Mouse (Mus musculus): ENCODE measurements at regions not wholly inside any gene's neighbourhood (a gene's known extent, or its start where the extent isn't known, plus 50 kb on each side); places are given as distances from the start of the nearest gene placed in this dataset.

DNA sequence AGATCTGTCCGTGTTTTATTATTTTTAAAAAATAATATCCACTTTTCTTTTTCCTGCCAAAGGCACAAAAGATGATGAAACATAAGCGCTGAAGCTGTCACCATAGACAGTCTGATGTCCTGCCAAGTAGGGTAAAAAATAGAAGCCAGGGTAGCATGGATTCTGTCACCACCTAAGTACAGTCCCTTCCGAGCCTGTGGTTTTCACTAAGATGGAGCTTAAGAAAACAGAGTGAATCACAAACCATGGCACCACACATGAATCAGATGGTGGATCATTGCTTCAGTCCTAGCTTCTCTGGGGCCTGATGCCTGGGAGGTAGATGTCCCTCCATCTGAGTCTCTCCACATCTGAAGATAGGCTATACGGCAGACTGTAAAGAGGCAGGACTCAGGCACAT is 55.9 kb upstream of the Fmod start:
- DNase-seq (ENCODE audit: low spot score in 2 of 2): no peak

DNA sequence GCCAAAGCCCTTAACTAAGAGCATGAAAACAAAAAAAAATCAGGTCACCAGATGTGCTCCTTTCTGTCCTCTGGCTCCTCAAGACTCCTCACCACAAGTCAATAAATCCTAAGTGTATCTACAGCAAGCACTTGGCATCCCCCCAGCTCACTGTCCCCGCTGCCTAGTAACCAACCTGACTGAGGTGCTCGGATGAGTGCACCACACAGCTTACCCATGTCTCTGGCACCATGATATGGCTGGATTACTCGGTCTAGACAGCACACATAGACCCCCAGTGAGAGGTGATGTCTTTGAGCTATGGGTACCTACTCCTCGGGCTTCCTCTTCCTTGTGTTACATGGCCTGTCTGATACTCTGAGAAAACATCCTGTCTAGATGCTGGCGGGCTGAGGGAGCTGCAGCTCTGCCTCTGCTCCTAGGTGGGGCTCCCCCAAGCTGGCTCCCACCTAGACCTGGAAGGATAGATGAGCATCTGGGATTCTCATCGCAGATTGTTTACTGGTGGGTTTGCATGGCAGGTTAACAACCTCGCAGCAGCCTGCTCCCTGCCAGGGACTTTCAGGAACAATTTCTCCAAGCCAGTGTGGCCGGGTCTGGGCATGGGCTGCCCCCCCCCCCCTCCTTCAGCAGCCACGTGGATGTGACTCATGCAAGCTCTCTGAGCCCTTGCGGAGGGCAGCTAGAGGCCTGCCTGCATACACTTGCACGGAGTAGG is 57.2 kb upstream of the Prelp start:
- DNase-seq (ENCODE audit: low spot score in 2 of 2): no peak

DNA sequence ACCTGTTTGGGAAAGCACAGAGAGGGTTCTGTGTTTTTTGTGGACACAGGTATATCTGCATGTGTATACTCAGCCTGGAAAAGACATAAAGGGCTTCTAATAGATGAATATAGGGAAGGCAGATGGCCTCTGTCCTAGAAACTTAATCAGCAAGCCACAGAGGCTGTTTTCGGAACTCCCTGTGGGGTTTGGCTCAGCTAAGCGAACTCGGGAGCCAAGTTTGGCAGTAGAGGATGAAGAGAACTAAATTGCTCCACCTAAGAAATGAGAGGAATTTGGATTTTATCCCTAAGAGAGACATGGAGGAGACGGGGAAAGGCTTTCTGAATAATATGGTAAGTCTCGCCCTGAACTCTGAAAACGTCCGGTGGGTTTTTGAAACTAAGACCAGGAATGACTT is 56.0 kb upstream of the Prelp start:
- peak in 1 of 2 experiments; percentile 43 for DNase-seq (ENCODE audit: low spot score in 2 of 2)

DNA sequence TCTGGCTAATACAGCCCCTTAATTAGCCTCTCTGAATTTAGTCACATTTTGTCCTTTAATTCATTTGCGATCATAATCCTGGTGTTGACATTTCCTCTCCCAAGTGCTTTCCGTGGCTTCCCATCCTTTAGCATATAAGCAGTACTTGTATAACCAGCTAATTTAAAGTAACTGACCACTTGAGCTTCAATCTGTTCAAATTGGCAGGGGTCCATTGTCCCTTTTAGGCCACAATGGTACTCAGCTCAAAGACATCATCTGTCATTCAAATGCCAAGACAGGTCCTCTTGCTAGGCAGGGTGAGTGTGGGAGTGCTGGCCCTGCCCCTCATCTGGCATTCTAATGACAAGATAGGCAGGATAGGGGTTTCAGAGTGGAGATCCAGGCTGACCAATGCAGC is 52.6 kb upstream of the Prelp start:
- DNase-seq (ENCODE audit: low spot score in 2 of 2): no peak

DNA sequence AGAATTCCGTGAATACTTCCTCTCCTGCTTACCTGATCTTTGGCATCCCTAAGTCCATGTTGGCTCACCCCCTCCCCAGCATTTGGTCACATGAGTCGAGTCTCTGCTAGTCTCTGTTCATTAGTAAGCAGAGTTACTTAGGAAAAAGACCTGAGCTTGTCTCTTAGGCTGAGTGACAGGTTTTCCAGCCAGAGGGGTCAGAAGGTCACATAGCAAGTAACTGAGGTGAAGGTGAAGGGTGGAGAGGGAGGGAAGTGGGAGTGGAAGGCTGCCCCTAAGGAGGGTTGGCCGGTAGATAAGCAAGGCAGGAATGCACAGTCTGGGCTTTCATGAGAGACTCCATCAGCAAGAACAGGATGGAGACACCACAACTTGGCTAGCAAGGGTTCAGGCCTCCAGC is 50.1 kb upstream of the Prelp start:
- no peak for DNase-seq (ENCODE audit: low spot score in 2 of 2)

Data from layer of hippocampus, postnatal 14 days (tissue).